Mouse (Mus musculus) midbrain, embryonic 12.5 days (tissue): ENCODE data around the gene Pigl. TPM values are rescaled to one million over a fixed set of nuclear protein-coding genes. Genes with fewer than 3 reads are reported as not detected.
A peak's percentile ranks its signal among the peaks of the same experiment; 100 is the strongest.
"Not testable (repeated sequence)": the region's sequence is repeated elsewhere in the genome, so short reads cannot be mapped to it uniquely, and the experiment has no call there.

Source experiments
- ATAC-seq: fragments of 200-750 bp; cut with Nextera tagmentation; 2 replicates; pipeline ENCODE4 v1.8.0; 2017; ENCODE audit warnings: low read depth, moderate TSS enrichment, moderate library complexity; ENCODE audit not compliant: low FRiP score
- H3K27ac ChIP-seq: fragments of 300-500 bp; sonication (generic); replicated peaks from 2 replicates; pipeline ENCODE4 v1.5.1; 2016; ENCODE audit warnings: mild to moderate bottlenecking
- H3K27me3 ChIP-seq: fragments of 300-500 bp; sonication (generic); 2 replicates; pipeline ENCODE4 v1.6.1; 2016; ENCODE audit warnings: mild to moderate bottlenecking
- H3K36me3 ChIP-seq: fragments of 300-500 bp; sonication (generic); 2 replicates; pipeline ENCODE4 v1.6.1; 2016
- H3K4me1 ChIP-seq: fragments of 300-500 bp; sonication (generic); 2 replicates; pipeline ENCODE4 v1.6.1; 2016
- H3K4me2 ChIP-seq: fragments of 300-500 bp; sonication (generic); replicated peaks from 2 replicates; pipeline ENCODE4 v1.6.1; 2016; ENCODE audit warnings: mild to moderate bottlenecking, moderate library complexity
- H3K4me3 ChIP-seq: fragments of 300-500 bp; sonication (generic); 2 replicates; pipeline ENCODE4 v1.5.1; 2016; ENCODE audit warnings: mild to moderate bottlenecking
- H3K9ac ChIP-seq: fragments of 300-500 bp; sonication (generic); replicated peaks from 2 replicates; pipeline ENCODE4 v1.6.1; 2016; ENCODE audit warnings: mild to moderate bottlenecking, moderate library complexity
- H3K9me3 ChIP-seq: fragments of 300-500 bp; sonication (generic); 2 replicates; pipeline ENCODE4 v1.6.1; 2016; ENCODE audit warnings: mild to moderate bottlenecking
- WGBS: fragments of 180-500 bp; shearing (Covaris S2); methylation state at CpG from one replicate; pipeline ENCODE4 v1.1.7; 2016; 5-methylcytosine and 5-hydroxymethylcytosine counted together
- polyA plus RNA-seq: library from polyadenylated mRNA; unstranded; fragments of >200 nt; fragmentation: Nextera tagmentation; extraction: Ambion mirVana; gene quantifications from 2 replicates; pipeline ENCODE4 v1.2.1, GENCODE M21; 2016

Pigl gene
- polyA plus RNA-seq, 1 experiment from 2014 or later = 11.2 TPM

GRCm38 (mm10) chr11:62500529-62500928 is 42.3 kb downstream of the Pigl start:
- WGBS = 90% methylated on average over 2 of the region's 2 CpGs
- no peak for ATAC-seq

GRCm38 (mm10) chr11:62507683-62508082 is 49.4 kb downstream of the Pigl start:
- Histone ChIP-seq H3K9ac (no peak overlapping the region), H3K27me3 (no peaks in the 10 kb centered on the region), H3K9me3 (no peaks in the 10 kb centered on the region), H3K27ac (no peak overlapping the region), H3K4me3 (no peak overlapping the region), H3K4me2 (no peak overlapping the region), H3K36me3 (no peaks in the 10 kb centered on the region), H3K4me1 (peaks cover 7% of the 10 kb centered on the region; the same call in 1 of the 2 replicates)
- no peak for ATAC-seq
- WGBS = 85% methylated on average over 4 of the region's 4 CpGs

More at GRCm38 (mm10) chr11:62500529-62500928, 42.3 kb downstream of the Pigl start:
- Histone ChIP-seq H3K27ac (no peak overlapping the region), H3K4me2 (no peak overlapping the region), H3K27me3 (no peaks in the 10 kb centered on the region), H3K9me3 (no peaks in the 10 kb centered on the region), H3K36me3 (no peaks in the 10 kb centered on the region), H3K4me1 (peaks cover 3% of the 10 kb centered on the region; the same call in 1 of the 2 replicates), H3K9ac (no peak overlapping the region), H3K4me3 (no peak overlapping the region)

DNA sequence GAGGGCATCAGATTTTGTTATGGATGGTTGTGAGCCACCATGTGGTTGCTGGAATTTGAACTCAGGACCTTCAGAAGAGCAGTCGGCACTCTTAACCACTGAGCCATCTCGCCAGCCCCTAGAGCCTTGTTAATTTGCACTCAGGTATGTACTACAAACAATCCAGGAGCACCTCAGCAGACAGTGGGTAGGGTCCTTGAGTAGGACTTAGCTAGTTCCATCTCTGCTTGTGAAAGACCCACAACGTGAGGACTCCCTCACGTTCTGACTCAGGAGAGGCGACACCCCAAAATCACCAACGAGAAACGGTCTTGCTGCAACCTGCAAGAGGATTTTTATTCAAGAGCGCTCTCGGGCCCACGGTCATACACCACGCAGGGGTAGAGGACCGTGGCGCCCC is 50.1 kb downstream of the Pigl start:
- H3K4me1 ChIP-seq, H3K36me3 ChIP-seq, H3K4me3 ChIP-seq, ATAC-seq, H3K27ac ChIP-seq, H3K9me3 ChIP-seq, H3K4me2 ChIP-seq, H3K27me3 ChIP-seq, H3K9ac ChIP-seq: not testable (repeated sequence)
- 96% methylated on average over 13 of the region's 13 CpGs for whole genome bisulfite sequencing

DNA sequence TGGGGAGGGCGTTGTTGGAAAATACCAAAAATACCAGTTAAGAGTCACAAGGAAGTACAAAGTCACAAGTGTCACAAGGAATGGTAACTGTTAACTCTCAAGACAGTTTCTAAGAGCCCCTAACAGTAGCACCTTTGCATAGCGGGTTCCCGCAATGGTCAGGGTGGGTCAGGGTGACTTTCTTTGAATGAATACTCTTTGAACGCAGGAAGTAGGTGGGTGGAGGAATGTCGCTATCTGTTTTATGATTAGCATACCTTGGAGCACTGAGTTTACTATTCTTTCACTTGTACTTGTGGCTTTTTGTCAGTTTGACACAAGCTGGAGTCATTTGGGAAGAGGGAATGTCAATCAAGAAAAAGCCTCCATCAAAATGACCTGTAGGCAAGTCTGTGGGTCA is 50.6 kb downstream of the Pigl start:
- ATAC-seq, H3K4me1 ChIP-seq, H3K4me3 ChIP-seq, H3K36me3 ChIP-seq, H3K27me3 ChIP-seq, H3K9me3 ChIP-seq, H3K27ac ChIP-seq, H3K4me2 ChIP-seq, H3K9ac ChIP-seq: not testable (repeated sequence)
- 98% methylated on average over 5 of the region's 5 CpGs for WGBS

- ATAC-seq = no peak
- Histone ChIP-seq H3K4me2 (no peak overlapping the region), H3K27me3 (no peaks in the 10 kb centered on the region), H3K9ac (no peak overlapping the region), H3K36me3 (no peaks in the 10 kb centered on the region), H3K9me3 (no peaks in the 10 kb centered on the region), H3K4me1 (peaks cover 7% of the 10 kb centered on the region; the same call in 1 of the 2 replicates), H3K4me3 (no peak overlapping the region), H3K27ac (no peak overlapping the region)
- 88% methylated on average over 3 of the region's 3 CpGs for WGBS
Measured at GRCm38 (mm10) chr11:62509571-62509970, 51.3 kb downstream of the Pigl start.

GRCm38 (mm10) chr11:62510956-62511355 is 52.7 kb downstream of the Pigl start:
- H3K27me3 ChIP-seq = no peaks in the 10 kb centered on the region
- H3K27ac ChIP-seq = no peak overlapping the region
- H3K9me3 ChIP-seq = no peaks in the 10 kb centered on the region
- H3K4me2 ChIP-seq = no peak overlapping the region
- 82% methylated on average over 5 of the region's 5 CpGs for WGBS
- peaks cover 7% of the 10 kb centered on the region; the same call in 1 of the 2 replicates for H3K4me1 ChIP-seq
- H3K4me3 ChIP-seq = no peak overlapping the region
- ATAC-seq = no peak
- no peak overlapping the region for H3K9ac ChIP-seq
- H3K36me3 ChIP-seq = no peaks in the 10 kb centered on the region

GRCm38 (mm10) chr11:62511444-62512202 is 53.4 kb downstream of the Pigl start:
- Histone ChIP-seq H3K4me1 (peaks cover 7% of the 10 kb centered on the region; the same call in 1 of the 2 replicates), H3K36me3 (no peaks in the 10 kb centered on the region), H3K4me2 (no peak overlapping the region), H3K4me3 (no peak overlapping the region), H3K27me3 (no peaks in the 10 kb centered on the region), H3K9ac (no peak overlapping the region), H3K9me3 (no peaks in the 10 kb centered on the region), H3K27ac (no peak overlapping the region)
- 77% methylated on average over 13 of the region's 13 CpGs for WGBS
- ATAC-seq = no peak

GRCm38 (mm10) chr11:62512529-62513080 is 54.3 kb downstream of the Pigl start:
- Histone ChIP-seq H3K9ac (no peak overlapping the region), H3K4me1 (peaks cover 7% of the 10 kb centered on the region; the same call in 1 of the 2 replicates), H3K27me3 (no peaks in the 10 kb centered on the region), H3K27ac (no peak overlapping the region), H3K4me3 (no peak overlapping the region), H3K36me3 (no peaks in the 10 kb centered on the region), H3K4me2 (no peak overlapping the region), H3K9me3 (no peaks in the 10 kb centered on the region)
- WGBS = 88% methylated on average over 8 of the region's 8 CpGs
- no peak for ATAC-seq

DNA sequence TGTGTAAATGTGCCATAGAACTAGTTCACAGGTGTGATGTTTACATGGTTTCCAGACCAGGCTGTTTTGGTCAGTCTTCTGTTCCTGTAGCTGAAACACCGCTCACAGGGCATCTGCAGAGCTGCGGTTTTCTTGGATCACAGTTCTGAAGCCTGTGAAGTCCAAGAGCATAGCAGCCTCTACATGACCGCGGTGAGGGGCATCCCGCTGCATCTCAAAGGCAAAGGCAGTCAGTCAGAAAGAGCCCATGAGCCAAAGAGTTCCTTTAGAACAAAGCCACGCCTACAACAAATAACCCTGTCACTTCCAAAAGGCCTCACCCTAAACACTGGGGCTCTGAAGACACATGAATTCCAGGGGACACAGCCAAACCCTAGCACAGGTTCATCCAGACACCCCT is 55.1 kb downstream of the Pigl start:
- no peak overlapping the region for H3K27ac ChIP-seq
- no peaks in the 10 kb centered on the region for H3K27me3 ChIP-seq
- H3K4me2 ChIP-seq = no peak overlapping the region
- H3K9ac ChIP-seq = no peak overlapping the region
- H3K36me3 ChIP-seq = no peaks in the 10 kb centered on the region
- no peak overlapping the region for H3K4me3 ChIP-seq
- peaks cover 7% of the 10 kb centered on the region; the same call in 1 of the 2 replicates for H3K4me1 ChIP-seq
- no peaks in the 10 kb centered on the region for H3K9me3 ChIP-seq
- 70% methylated on average over 6 of the region's 6 CpGs for WGBS
- no peak for ATAC-seq

- Histone ChIP-seq H3K9ac (no peak overlapping the region), H3K27ac (peak overlapping the region; percentile 10; the same call in 1 of the 2 replicates), H3K27me3 (no peaks in the 10 kb centered on the region), H3K4me2 (no peak overlapping the region), H3K4me3 (no peak overlapping the region), H3K4me1 (peaks cover 5% of the 10 kb centered on the region), H3K9me3 (no peaks in the 10 kb centered on the region), H3K36me3 (0 out of 2 replicates have a peak, but pooled peaks cover 5% of the 10 kb centered on the region)
- no peak for ATAC-seq
- 11% methylated on average over 2 of the region's 2 CpGs for WGBS
Measured at GRCm38 (mm10) chr11:62518991-62519390, 60.7 kb downstream of the Pigl start.

DNA sequence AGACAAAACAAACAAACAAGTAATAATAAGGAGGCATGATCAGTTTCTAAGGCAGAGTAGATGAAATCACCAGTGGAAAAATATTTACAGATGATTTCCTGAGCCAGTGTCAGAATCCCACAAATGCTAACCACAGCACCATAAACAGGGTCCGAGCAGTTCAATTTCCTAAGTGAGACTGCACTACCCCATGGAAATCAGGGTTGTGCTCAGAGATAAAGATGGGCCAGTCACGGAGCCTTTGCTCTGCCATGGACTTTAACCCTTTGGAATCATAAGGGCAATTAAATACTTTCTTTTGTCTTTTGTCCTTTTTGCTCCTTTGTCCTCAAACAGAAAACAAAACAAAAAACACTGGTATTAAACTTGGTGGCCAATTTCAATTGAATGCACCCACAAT is 64.0 kb downstream of the Pigl start:
- 67% methylated on average over 2 of the region's 2 CpGs for WGBS
- H3K4me2 ChIP-seq = no peak overlapping the region
- peaks cover 5% of the 10 kb centered on the region for H3K4me1 ChIP-seq
- ATAC-seq = no peak
- no peak overlapping the region for H3K9ac ChIP-seq
- H3K9me3 ChIP-seq = no peaks in the 10 kb centered on the region
- H3K27me3 ChIP-seq = no peaks in the 10 kb centered on the region
- H3K4me3 ChIP-seq = no peak overlapping the region
- peaks cover 29% of the 10 kb centered on the region for H3K36me3 ChIP-seq
- H3K27ac ChIP-seq = no peak overlapping the region

DNA sequence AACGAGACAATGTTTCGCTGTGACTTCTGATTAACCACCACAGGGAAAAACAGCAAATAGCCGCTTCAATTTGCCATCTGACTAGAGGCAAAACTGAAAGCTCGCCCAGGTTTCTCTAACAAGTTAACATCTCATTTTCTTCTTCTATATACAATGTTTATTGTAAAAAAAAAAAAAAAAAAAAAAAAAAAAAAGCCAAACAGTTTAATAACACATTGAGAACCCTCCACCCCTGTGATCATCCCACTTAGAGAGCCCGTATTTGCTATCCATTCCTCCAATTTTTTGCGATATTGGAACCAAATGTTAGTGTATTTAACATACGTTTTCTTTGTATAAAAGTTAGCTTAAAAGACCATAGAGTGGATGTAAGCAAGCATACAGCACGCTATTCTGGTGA is 78.8 kb downstream of the Pigl start:
- Histone ChIP-seq H3K9me3 (no peaks in the 10 kb centered on the region), H3K4me3 (no peak overlapping the region; the same call in 1 of the 2 replicates), H3K27ac (no peak overlapping the region), H3K4me1 (peaks cover 8% of the 10 kb centered on the region), H3K36me3 (peaks cover 24% of the 10 kb centered on the region), H3K4me2 (peak overlapping the region; percentile 81), H3K27me3 (peaks cover 5% of the 10 kb centered on the region; the same call in 1 of the 2 replicates), H3K9ac (0 out of 2 replicates have a peak overlapping the region, but pooled peaks have one; percentile 52)
- 88% methylated on average over 8 of the region's 8 CpGs for WGBS
- no peak for ATAC-seq
